Mouse (Mus musculus) MEL (cell line): ENCODE measurements around the gene Atf3.

Source experiments
- CTCF ChIP-seq, 3 experiments: IDR thresholded peaks in 2 of 3; conservative IDR thresholded peaks in 1 of 3; 2 replicates each; pipeline ENCODE4 v1.5.1; 2011 to 2012; ENCODE audit warnings: low read length in 3 of 3, low read depth in 2 of 3, mild to moderate bottlenecking in 2 of 3, improper control_type of control experiment in 1 of 3, inconsistent platforms in 1 of 3, mixed read lengths in 1 of 3, moderate library complexity in 1 of 3; ENCODE audit not compliant: control insufficient read depth in 1 of 3, insufficient read depth in 1 of 3, poor library complexity in 1 of 3, severe bottlenecking in 1 of 3
- MAFK ChIP-seq: IDR thresholded peaks from 2 replicates; pipeline ENCODE4 v1.6.1; 2011; ENCODE audit warnings: low read depth, mild to moderate bottlenecking, low read length, improper control_type of control experiment, borderline replicate concordance
- POLR2A ChIP-seq, 2 experiments: IDR thresholded peaks; 2 replicates each; pipeline ENCODE4 v1.6.1; 2011 to 2012; ENCODE audit warnings: low read length in 2 of 2, mild to moderate bottlenecking in 2 of 2, control low read depth in 1 of 2, improper control_type of control experiment in 1 of 2, low read depth in 1 of 2, moderate library complexity in 1 of 2; ENCODE audit not compliant: control insufficient read depth in 1 of 2, insufficient read depth in 1 of 2, poor library complexity in 1 of 2
- POLR2AphosphoS2 ChIP-seq: IDR thresholded peaks from 2 replicates; pipeline ENCODE4 v1.6.1; 2011; ENCODE audit warnings: low read length, improper control_type of control experiment
- TAL1 ChIP-seq: IDR thresholded peaks from 2 replicates; pipeline ENCODE4 v1.6.1; 2012; ENCODE audit warnings: mild to moderate bottlenecking, inconsistent platforms, low read length, moderate library complexity, mixed read lengths
- ZKSCAN1 ChIP-seq: IDR thresholded peaks from 2 replicates; pipeline ENCODE4 v1.6.1; 2012; ENCODE audit warnings: low read depth, mild to moderate bottlenecking, inconsistent platforms, low read length, improper control_type of control experiment, moderate library complexity

- TF ChIP-seq CTCF (IDR thresholded peaks at IDR 0.05 in 2 of 3, conservative IDR thresholded peaks at IDR 0.05 in 1 of 3; ENCODE audit: control insufficient read depth in 1 of 3, insufficient read depth in 1 of 3, low read depth in 2 of 3, low read length in 3 of 3, poor library complexity in 1 of 3, severe bottlenecking in 1 of 3) (no peak), POLR2A (IDR thresholded peaks at IDR 0.05; ENCODE audit: control insufficient read depth in 1 of 2, insufficient read depth in 1 of 2, low read depth in 1 of 2, low read length in 2 of 2, poor library complexity in 1 of 2) (no peak), TAL1 (no peak), MAFK (no peak), POLR2AphosphoS2 (no peak), ZKSCAN1 (no peak)
Observed at GRCm38 (mm10) chr1:191226570-191226969, 8.7 kb upstream of the Atf3 start.
